Mouse (Mus musculus) lung, postnatal 25 days (tissue): ENCODE measurements around the gene Ypel3.
"Not testable (repeated sequence)": the region's sequence is repeated elsewhere in the genome, so short reads cannot be mapped to it uniquely, and the experiment has no call there.

ENCODE experiments used
- DNase-seq: peaks from one replicate; pipeline ENCODE4 v3.0.0; 2022; ENCODE audit warnings: low spot score

Gene Ypel3

DNA sequence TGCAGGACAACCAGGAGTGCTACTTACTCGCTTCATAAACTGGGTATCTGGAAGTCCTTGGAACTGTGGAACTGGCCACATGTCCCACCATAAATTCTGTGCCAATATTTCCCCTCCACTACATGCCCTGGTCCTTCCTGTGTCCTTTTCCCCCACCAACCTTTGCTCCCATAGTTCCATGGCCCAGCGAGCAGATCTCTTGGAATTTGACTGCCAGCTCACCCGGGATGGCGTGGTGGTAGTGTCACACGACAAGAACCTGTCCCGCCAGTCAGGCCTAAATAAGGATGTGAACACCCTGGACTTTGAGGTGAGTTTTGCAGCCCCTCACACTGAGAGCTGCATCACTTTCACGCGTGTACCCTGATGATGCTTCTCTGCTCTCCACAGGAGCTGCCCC is 9.8 kb upstream of the Ypel3 start:
- no peak for DNase-seq

GRCm38 (mm10) chr7:126770784-126771183 is 6.0 kb upstream of the Ypel3 start:
- DNase-seq = no peak

DNA sequence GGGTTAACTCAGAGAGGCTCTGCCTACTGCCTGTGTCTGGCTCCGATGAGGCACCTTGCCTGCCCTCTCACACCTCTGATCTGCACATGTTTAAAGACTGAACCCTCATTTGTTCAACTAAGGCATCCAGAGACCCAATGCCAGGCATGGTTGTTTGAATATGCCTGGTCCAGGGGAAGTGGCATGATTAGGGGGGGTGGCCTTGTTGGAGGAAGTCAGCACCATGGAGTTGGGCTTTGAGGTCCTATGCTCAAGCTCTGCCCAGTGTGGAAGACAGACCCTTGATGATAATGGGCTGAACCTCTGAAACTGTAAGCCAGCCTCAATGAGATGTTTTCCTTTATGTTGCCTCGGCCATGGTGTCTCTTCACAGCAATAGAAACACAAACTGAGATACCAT is 3.4 kb upstream of the Ypel3 start:
- DNase-seq = no peak

GRCm38 (mm10) chr7:126774463-126774862 is 2.3 kb upstream of the Ypel3 start:
- DNase-seq = no peak

GRCm38 (mm10) chr7:126775185-126775977 is 1.4 kb upstream of the Ypel3 start:
- DNase-seq = no peak

GRCm38 (mm10) chr7:126775978-126776234 is 849 bp upstream of the Ypel3 start:
- DNase-seq = peak; percentile 62

- no peak for DNase-seq
Measured at GRCm38 (mm10) chr7:126777476-126777875, 721 bp downstream of the Ypel3 start.

GRCm38 (mm10) chr7:126778147-126778546 is 1.4 kb downstream of the Ypel3 start:
- no peak for DNase-seq

DNA sequence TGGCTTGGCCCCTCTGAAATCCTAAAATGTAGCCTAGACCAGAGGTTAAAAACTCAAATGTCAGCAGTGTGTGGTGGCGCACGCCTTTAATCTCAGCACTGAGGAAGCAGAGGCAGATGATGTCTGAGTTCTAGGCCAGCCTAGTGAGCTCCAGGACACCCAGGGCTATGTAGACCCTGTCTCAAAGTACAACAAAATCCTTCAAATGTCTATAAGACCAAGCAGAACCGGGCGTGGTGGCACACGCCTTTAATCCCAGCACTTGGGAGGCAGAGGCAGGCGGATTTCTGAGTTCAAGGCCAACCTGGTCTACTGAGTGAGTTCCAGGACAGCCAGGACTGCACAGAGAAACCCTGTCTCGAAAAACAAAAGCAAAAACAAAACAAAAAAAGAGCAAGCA is 2.3 kb downstream of the Ypel3 start:
- not testable (repeated sequence) for DNase-seq

- DNase-seq = peak; percentile 84
Measured at GRCm38 (mm10) chr7:126779983-126780970, 3.5 kb downstream of the Ypel3 start.

DNA sequence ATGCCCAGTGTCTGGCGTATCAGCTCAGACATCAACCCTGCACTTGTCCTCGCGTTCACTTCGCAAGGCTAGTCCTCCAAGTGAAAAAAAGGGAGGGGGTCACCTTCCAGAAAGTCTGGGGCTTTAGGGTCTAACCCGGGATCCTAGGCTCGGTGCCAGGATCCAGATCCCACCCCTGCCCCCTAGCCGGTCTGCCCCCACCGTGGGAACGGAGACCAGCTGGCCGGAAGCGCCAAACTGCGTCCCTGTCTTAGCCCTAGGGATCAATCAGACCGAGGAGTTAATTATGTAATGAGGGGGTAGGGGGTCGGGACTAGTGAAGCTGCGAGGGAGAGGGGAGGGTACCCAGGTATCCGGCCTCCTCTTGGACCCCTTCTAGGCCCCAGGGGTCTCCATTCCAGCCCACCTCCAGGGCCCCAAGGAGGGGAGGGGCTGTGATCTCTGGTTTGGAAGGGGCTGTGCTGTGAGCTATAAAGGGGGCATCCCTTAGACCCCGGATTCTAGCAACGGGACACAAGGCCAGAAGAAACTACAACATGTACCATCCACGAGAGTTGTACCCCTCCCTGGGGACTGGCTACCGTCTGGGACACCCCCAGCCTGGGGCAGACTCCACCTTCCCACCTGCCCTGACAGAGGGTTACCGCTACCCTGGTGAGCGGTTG is 4.3 kb downstream of the Ypel3 start, which contains the start of gene Tbx6:
TSS of gene Tbx6 (plus strand) at position 513 of the 665 bp plus-strand sequence.
- DNase-seq = no peak

DNA sequence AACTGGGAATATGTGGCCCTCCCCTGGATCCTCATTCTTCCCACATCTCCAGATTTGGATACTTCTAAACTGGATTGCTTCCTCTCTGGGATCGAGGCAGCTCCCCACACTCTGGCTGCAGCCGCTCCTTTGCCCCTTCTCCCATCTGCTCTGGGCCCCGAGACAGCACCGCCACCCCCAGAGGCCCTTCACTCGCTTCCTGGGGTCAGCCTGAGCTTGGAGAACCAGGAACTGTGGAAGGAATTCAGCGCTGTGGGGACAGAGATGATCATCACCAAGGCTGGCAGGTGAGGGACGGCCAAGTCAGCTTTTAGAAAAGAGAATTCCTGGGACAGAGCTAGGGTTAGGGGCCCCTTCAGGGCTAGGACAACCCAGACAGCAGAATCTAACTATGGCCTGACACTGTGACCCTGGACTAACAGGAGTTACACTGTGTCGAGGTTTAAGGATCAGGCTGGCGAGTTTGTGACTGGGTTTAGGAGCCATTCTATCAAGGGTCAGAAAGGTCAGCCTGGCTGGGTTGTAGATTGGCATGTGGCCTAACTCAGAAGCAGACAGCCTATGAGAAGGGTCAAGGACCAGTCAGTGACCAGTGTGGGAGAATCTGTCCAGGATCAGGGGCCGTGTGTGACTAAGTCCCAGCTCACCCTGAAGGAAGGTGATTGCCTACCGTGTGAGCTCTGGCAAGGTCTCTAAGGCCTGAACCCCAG is 5.1 kb downstream of the Ypel3 start:
- no peak for DNase-seq

- DNase-seq = no peak
Measured at GRCm38 (mm10) chr7:126782693-126783092, 5.9 kb downstream of the Ypel3 start.

DNA sequence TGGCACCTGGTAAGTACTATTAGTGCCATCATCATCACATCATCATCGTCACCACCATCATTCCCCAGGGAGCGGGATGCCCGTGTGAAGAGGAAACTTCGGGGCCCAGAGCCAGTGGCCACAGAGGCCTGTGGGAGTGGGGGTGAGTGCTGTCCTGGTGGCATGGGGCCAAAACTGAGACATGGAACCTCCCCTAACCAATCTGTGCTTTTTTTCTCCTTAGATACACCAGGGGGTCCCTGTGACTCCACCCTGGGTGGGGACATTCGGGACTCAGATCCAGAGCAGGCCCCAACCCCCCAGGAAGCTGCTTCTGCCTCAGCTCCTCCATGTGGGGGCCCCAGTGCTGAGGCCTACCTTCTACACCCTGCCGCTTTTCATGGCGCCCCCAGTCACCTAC is 7.7 kb downstream of the Ypel3 start:
- DNase-seq = no peak

DNA sequence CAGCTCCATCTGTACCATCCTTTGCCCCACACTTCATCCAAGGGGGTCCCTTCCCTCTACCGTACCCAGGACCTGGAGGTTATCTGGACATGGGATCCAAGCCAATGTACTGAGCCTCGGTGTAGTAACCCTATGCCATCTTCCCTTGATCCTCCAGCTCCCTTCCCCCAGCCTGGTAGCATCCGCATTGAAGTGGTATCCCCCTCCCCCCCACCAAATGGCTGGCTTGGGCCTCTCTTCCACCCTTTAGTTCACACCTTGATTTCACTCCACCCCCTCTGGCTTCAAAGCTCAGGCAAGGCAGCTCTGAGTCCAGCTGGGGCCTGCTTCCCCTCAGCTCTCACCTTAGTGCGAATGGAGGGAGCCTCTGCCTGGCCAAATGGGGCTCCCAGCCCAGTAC is 8.3 kb downstream of the Ypel3 start:
- no peak for DNase-seq

DNA sequence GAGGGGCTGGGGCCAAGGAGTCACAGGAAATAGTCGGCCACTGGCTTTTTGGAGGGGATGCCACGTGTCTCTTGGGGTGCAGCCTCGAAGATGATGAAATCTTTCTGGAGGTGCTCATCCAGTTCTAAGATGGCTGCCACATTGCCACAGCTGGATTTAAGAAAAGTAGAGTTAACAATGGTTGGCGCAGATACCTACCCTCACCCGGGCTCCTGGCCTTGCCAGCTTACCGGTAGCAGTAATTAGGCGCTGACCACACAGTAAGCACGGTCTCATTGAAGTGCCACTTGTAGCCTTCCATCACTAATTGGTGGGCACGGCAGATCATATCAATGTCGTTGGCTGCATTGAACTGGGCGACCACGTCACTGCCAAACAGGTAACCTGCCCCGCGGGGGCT is 9.4 kb downstream of the Ypel3 start:
- no peak for DNase-seq

- no peak for DNase-seq
Measured at GRCm38 (mm10) chr7:126789141-126789540, 12.4 kb downstream of the Ypel3 start.

DNA sequence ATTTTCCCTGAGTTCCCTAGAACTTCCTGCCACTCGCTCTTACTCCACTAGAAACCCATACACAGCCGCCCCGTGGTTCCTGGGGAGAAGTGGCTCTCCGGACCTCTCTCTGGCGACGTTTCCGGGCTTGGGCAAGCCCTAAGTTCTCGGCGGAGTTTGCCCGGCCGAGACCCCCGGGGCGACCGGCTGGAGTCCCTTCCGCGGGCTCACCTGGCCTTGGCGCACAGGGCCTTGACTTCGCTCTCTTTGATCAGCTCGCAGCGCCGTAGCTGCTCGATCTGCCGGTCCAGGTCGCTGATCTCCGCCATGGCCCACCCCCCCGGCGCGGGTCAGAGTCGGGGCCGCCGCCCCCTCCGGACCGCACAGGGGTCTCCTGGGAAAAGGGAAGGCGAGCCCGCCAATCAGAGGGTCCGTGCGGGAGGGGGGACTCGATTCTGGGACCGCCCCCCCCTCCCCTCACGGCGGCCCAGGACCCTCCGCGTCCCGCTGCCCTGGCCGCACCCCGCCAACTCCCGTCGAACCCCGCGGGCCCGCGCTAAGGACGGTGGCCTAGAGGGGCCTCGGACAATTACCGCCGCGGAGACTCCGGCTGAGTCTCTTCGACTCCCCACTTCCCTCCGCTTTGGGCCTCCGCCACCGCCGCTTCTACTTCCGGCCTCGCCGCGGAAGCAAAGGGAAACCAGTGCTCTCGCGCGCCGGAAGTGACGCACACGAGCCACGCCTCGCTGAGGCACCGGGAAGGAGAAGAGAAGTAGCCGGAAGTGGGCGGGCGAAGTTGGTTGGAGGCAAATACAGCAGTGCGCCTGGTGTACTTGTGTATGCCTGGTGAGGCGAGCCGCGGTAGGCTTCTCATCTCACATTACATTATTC is 15.3 kb downstream of the Ypel3 start, which contains the start of gene Ppp4c:
TSS of gene Ppp4c (minus strand) at position 646 of the 870 bp plus-strand sequence.
- peak; percentile 98 for DNase-seq

DNA sequence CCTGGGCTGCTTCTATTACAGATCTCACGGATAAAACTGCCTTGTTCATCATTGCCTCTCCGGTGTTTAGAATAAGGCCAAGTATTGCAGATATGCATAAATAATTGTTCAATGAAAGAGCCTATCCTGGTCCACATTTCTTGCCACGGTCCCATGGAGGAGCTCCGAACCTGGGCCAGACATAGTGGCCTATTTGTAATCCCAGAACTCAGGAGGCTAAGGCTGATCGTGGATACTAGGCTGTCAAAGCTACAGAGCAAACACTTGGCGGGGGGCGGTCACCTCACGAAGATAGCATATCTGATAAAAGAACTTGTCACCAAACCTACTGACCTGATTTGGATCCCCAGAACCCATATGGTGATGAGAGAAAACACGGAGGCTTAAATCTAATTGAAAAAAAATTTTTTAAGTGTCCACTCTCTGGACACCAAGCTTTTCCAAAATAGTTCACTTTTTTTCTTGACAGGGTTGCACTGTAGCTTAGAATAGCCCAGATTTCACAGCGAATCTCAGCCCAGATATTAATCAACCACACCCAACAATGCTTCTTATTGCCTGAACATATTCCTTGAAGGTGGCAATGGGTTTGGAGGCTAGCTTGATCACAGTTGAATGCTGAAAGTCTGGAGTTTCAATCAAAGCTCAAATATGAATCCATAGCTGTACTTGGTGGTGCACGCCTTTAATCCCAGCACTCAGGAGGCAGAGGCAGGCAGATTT is 16.1 kb downstream of the Ypel3 start:
- no peak for DNase-seq
